Mouse (Mus musculus): ENCODE measurements around the gene Fam219b.

- no peak for TF ChIP-seq CTCF (IDR thresholded peaks at IDR 0.05; ENCODE audit: control insufficient read depth, insufficient read depth, insufficient read length)
- no peak for TF ChIP-seq USF1 (IDR thresholded peaks at IDR 0.05; ENCODE audit: low read depth)
- TF ChIP-seq MYOG (IDR thresholded peaks at IDR 0.05; ENCODE audit: control insufficient read depth, extremely low read depth, insufficient read length) = no peak
- no peak for TF ChIP-seq MAX (IDR thresholded peaks at IDR 0.05)
These were observed 38.2 kb downstream of the Fam219b start for GRCm38 (mm10) chr9:57575577-57575976.

All from C2C12 (cell line).